24 mouse cellular contexts compared by ENCODE assay signal in the genomic region with DNA sequence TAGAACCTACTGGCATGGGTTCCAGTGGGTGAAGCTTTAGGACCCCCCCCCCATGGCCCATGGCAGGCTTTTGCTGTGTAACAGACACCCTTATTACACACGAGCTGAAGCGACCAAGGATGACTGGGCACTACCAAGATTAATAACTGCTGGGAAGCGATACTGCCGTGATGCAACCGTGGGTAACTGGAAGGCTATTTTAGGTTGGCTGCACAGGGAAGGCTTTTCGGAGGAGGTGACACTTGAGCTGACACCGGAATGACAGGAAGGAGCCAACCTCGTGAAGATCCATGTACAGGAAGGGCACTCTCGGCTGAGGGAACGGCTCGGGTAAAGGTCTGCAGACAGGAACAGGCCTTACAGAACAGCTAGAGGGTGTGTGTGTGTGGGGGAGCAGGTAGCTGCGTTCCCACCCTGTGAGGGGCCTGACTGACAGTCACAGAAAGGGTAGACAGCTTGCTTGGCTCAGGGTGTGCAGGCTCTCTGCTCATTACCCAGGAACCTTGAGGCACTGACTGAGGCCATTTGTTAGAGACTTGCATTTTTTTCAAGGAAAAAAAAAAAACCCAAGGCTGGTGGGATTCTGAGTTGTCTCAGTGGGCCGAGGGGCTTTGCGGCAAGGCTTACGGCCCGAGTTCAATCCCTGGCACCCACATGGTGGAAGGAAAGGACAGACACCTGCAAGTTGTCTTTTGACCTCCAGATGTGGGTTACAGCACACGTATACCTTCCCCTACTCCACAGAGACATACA. TPM values are rescaled to one million over a fixed set of nuclear protein-coding genes. Genes with fewer than 3 reads are reported as not detected.
A peak's percentile ranks its signal among the peaks of the same experiment; 100 is the strongest.
DNase-seq lines count a peak whose midpoint lies in the region; ATAC-seq and TF ChIP-seq lines count a peak whose summit lies in the region.
"Had no signal": no experiment of that assay in that cellular context is flagged by ENCODE, and none has a peak within 500 bp of the region (broad histone marks: within the 10 kb centered on the region; RNA-seq: fewer than 3 reads in every experiment).

No protein-coding gene starts in this region.

- TF ChIP-seq CTCF in thymus, adult 2 months (IDR thresholded peaks at IDR 0.05; ENCODE audit: borderline replicate concordance, control insufficient read depth, extremely low read depth, insufficient read depth, low read length, poor library complexity): no peak

- H3K9me3 ChIP-seq in heart, embryonic 10.5 days: no peaks in the 10 kb centered on the region
- H3K9me3 ChIP-seq in heart, embryonic 12.5 days (replicated peaks): no peaks in the 10 kb centered on the region
- H3K9me3 ChIP-seq: forebrain, embryonic 15.5 days; neural tube, embryonic 13.5 days had no signal

- H3K4me2 ChIP-seq in heart, embryonic 12.5 days: no peak overlapping the region
- H3K4me2 ChIP-seq: forebrain, embryonic 15.5 days; midbrain, embryonic 11.5 days; neural tube, embryonic 13.5 days had no signal

- no peak overlapping the region for H3K9ac ChIP-seq in heart, embryonic 12.5 days
- H3K9ac ChIP-seq: forebrain, embryonic 15.5 days; liver, embryonic 14.5 days; neural tube, embryonic 13.5 days had no signal

- no peak for TF ChIP-seq POLR2A in thymus, adult 2 months (IDR thresholded peaks at IDR 0.05; ENCODE audit: control insufficient read depth, extremely low read depth, insufficient read depth, low read length, poor library complexity)

- peak overlapping the region; percentile 12; the same call in 1 of the 2 replicates for H3K27ac ChIP-seq in heart, embryonic 10.5 days
- H3K27ac ChIP-seq in heart, embryonic 12.5 days (ENCODE audit: poor library complexity, severe bottlenecking): no peak overlapping the region
- peak overlapping the region; percentile 77 for H3K27ac ChIP-seq in thymus, adult 2 months (ENCODE audit: control insufficient read depth, insufficient read depth, low read length)
- H3K27ac ChIP-seq: forebrain, embryonic 15.5 days; layer of hippocampus, adult 2 months; liver, embryonic 14.5 days; neural tube, embryonic 13.5 days; stomach, postnatal 0 days had no signal

- no peak for ATAC-seq in heart, embryonic 12.5 days (ENCODE audit: insufficient number of reproducible peaks, low FRiP score)
- ATAC-seq: forebrain, embryonic 15.5 days had no signal

- 65% methylated on average over 17 of the region's 17 CpGs for WGBS in heart, embryonic 10.5 days
- 63% methylated on average over 17 of the region's 17 CpGs for WGBS in heart, embryonic 12.5 days
- WGBS in thymus, adult 2 months: 49% methylated on average over 17 of the region's 17 CpGs

- DNase-seq in heart, embryonic 10.5 days (ENCODE audit: low spot score): no peak
- DNase-seq in thymus, adult 2 months: no peak
- DNase-seq in thymus, postnatal 0 days (ENCODE audit: low spot score): no peak
- peak; percentile 74 for DNase-seq in gastrocnemius, postnatal 25 days
- DNase-seq in thymus, postnatal 36 days: peak; percentile 40 to 53
- no peak for DNase-seq in right cerebral cortex, postnatal 10 days (ENCODE audit: low spot score in 2 of 2)
- DNase-seq in urinary bladder, adult 18-20 months (ENCODE audit: low spot score in 2 of 2): no peak
- DNase-seq: cerebellum, adult 11 months; cerebellum, postnatal 25 days; kidney, adult 8-10 months; right cerebral cortex, postnatal 25 days had no signal

- no peaks in the 10 kb centered on the region for H3K27me3 ChIP-seq in heart, embryonic 10.5 days (ENCODE audit: insufficient read depth, poor library complexity, severe bottlenecking)
- H3K27me3 ChIP-seq in heart, embryonic 12.5 days (replicated peaks): no peaks in the 10 kb centered on the region
- no peaks in the 10 kb centered on the region for H3K27me3 ChIP-seq in thymus, adult 2 months (ENCODE audit: control insufficient read depth, insufficient read depth, low read length)
- H3K27me3 ChIP-seq: forebrain, embryonic 15.5 days; neural tube, embryonic 13.5 days had no signal

- no peaks in the 10 kb centered on the region for H3K36me3 ChIP-seq in heart, embryonic 10.5 days
- no peaks in the 10 kb centered on the region for H3K36me3 ChIP-seq in heart, embryonic 12.5 days
- no peaks in the 10 kb centered on the region for H3K36me3 ChIP-seq in thymus, adult 2 months (ENCODE audit: control insufficient read depth, insufficient read depth, low read length)
- H3K36me3 ChIP-seq: forebrain, embryonic 15.5 days; neural tube, embryonic 13.5 days had no signal

- peaks cover 15% of the 10 kb centered on the region for H3K4me1 ChIP-seq in heart, embryonic 10.5 days
- H3K4me1 ChIP-seq in heart, embryonic 12.5 days (replicated peaks): 0 out of 2 replicates have a peak, but pooled peaks cover 9% of the 10 kb centered on the region
- peaks cover 54% of the 10 kb centered on the region for H3K4me1 ChIP-seq in thymus, adult 2 months (replicated peaks; ENCODE audit: control insufficient read depth, insufficient read depth, low read length)

- no peak overlapping the region for H3K4me3 ChIP-seq in heart, embryonic 10.5 days
- H3K4me3 ChIP-seq in heart, embryonic 12.5 days: no peak overlapping the region
- H3K4me3 ChIP-seq in thymus, adult 2 months (ENCODE audit: control insufficient read depth, insufficient read depth, low read length): no peak overlapping the region
- H3K4me3 ChIP-seq: forebrain, embryonic 15.5 days; layer of hippocampus, adult 2 months; neural tube, embryonic 13.5 days had no signal

RNA-seq across cellular contexts. Expression of gene Gm525, which starts 24.6 kb away (rescaled TPM):
- not detected in 2 replicates for polyA plus RNA-seq in heart, embryonic 10.5 days (2016; fragmentation: Nextera tagmentation; extraction: Ambion mirVana)
- polyA plus RNA-seq in heart, embryonic 12.5 days (2016; fragmentation: Nextera tagmentation; extraction: Ambion mirVana): not detected in 2 replicates
- polyA plus RNA-seq in thymus, adult 2 months (2012; rRNA removed): 25.8 and 35.9 TPM in 2 replicates
- 191 and 212 TPM in 2 replicates for polyA plus RNA-seq in thymus, postnatal 0 days (2015; fragmentation: Nextera tagmentation; extraction: Ambion mirVana)
- total RNA-seq in gastrocnemius, postnatal 25 days (2021): not detected
- total RNA-seq: hematopoietic stem cell, adult 5-6 weeks; layer of hippocampus, adult 2 months; left cerebral cortex, adult 8-10 months; monocyte, adult 5-6 weeks had no signal
- polyA plus RNA-seq: C2C12; forebrain, embryonic 15.5 days; heart, embryonic 14.5 days; limb, embryonic 11.5 days; liver, embryonic 14.5 days; midbrain, embryonic 11.5 days; neural tube, embryonic 13.5 days had no signal

RNA-seq across cellular contexts. Expression of gene Dgke, which starts 31.6 kb away (rescaled TPM):
- 5.3 and 8.1 TPM in 2 replicates for polyA plus RNA-seq in heart, embryonic 10.5 days (2016; fragmentation: Nextera tagmentation; extraction: Ambion mirVana)
- 7.2 and 8.2 TPM in 2 replicates for polyA plus RNA-seq in heart, embryonic 12.5 days (2016; fragmentation: Nextera tagmentation; extraction: Ambion mirVana)
- 81.2 and 84.0 TPM in 2 replicates for polyA plus RNA-seq in thymus, adult 2 months (2012; rRNA removed)
- 19.8 and 25.5 TPM in 2 replicates for polyA plus RNA-seq in thymus, postnatal 0 days (2015; fragmentation: Nextera tagmentation; extraction: Ambion mirVana)
- 1 to 10 TPM; 2.5 to 2.7 TPM for total RNA-seq in gastrocnemius, postnatal 25 days (2021)

Comparison
In these comparisons a context has a peak if more than half of its experiments do, and no peak if none do; other contexts are left out.
1. DNase-seq: peak in gastrocnemius, postnatal 25 days (single experiment) and thymus, postnatal 36 days (2 of 2); none in heart, embryonic 10.5 days (single experiment), thymus, adult 2 months (single experiment), thymus, postnatal 0 days (single experiment), right cerebral cortex, postnatal 10 days (0 of 2) and urinary bladder, adult 18-20 months (0 of 2).
2. RNA of gene Gm525, which starts 24.6 kb away (polyA plus RNA-seq): 191 to 212 TPM in thymus, postnatal 0 days and 25.8 to 35.9 TPM in thymus, adult 2 months; not detected in heart, embryonic 10.5 days and not detected in heart, embryonic 12.5 days; every median in the first group is over 10 times any median in the second.